Mouse (Mus musculus): ENCODE measurements around the gene Dcst1.

Gene Dcst1

DNA sequence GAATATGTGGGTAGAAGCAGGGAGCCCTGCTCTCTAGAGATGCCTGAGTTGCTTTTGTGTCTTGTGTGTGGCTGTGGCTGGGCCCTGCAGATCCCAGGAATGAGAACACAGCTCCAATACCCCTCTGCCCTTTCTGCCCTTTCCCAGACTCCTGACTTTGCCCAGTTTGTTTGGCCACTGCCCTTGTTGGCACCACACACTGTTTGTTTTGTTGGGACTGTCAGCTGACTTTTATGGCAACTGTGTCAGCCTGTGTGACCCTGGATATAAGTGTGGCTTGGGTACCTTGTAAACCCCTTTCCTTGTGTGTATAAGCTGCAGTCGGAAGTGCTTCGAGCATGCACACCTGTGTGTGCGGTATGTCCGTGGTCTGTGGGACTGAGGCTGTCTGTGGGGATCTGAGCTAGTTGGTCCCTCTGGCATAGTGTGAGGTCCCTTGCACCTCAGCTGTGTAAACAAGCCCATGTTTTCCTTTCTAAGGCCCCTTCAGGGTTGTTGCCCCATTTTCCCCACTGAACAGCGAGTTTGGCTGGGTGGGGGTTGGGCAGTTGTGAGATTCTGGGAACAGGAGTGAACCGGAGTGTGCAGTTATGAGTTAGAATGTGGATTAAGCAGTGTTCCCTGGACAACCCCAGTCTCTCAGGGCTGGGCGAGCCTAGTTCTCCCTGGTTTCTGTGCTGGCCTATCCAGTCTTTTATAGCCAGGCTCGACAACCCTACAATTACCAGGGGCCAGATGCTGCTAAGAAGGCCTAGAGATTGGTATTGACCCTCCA is 59.3 kb downstream of the Dcst1 start:
- DNase-seq = no peak

DNA sequence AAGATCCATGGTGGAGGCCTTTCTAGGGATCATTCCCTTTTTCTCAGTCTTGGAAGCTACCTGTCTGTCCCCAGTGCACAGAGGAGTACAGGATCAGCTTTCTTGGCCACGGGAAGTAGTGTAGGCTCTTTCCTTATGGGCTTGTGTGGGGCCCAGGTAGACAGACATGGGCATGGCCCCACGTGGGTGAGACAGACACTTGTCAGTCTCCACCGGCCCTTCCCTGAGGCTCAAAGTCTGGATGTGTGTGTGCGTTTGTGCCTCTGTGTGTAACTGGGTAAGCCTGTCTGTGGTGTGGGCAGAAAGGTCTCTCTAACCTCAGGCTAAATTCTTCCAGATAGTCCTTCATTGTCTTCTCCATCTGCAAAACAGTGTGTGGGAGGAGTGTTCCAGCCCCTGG is 59.9 kb downstream of the Dcst1 start:
- DNase-seq = no peak

DNA sequence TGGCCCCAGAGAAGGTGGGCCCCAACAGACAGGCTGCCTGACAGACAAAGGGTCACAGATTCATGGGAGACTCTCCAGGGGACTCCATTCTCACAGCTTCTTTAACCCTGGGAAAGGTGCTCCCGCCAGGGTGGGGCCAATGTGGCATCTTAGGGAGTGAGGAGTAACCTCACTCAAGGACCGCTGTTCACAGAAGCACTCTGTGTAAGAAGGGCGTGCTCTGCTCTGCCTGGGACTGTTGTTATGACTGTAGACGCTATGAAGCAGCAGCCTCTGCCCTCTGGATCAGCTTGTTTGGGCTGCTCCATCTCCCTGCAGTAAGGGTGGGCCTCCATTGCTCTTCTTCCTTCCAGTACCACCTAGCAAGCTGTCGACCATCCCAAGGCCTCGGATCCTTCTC is 60.6 kb downstream of the Dcst1 start:
- no peak for DNase-seq

DNA sequence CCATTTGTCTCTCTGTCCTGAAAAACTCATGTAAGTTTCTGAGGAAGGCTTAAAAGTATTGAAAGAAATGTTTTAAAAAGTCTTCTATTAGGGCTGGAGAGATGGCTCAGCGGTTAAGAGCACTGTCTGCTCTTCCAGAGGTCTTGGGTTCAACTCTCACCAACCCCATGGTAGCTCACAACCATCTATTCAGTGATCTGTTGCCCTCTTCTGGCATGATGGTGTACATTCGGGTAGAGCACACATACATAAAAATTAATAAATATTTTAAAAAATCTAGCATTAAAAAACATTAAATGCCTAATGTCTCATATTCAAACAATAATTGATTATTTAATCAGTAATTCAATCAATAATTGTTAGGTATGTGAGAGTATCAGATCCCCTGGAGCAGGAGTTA is 64.5 kb downstream of the Dcst1 start:
- DNase-seq = no peak
